Mouse (Mus musculus) MEL (cell line): ENCODE results near the gene Dnajb1.

Source experiments
- CTCF ChIP-seq, 3 experiments: IDR thresholded peaks in 2 of 3; conservative IDR thresholded peaks in 1 of 3; 2 replicates each; pipeline ENCODE4 v1.5.1; 2011 to 2012; ENCODE audit warnings: low read length in 3 of 3, low read depth in 2 of 3, mild to moderate bottlenecking in 2 of 3, improper control_type of control experiment in 1 of 3, inconsistent platforms in 1 of 3, mixed read lengths in 1 of 3, moderate library complexity in 1 of 3; ENCODE audit not compliant: control insufficient read depth in 1 of 3, insufficient read depth in 1 of 3, poor library complexity in 1 of 3, severe bottlenecking in 1 of 3
- EP300 ChIP-seq, 2 experiments: IDR thresholded peaks; 2 replicates each; pipeline ENCODE4 v1.6.1; 2011; ENCODE audit warnings: improper control_type of control experiment in 2 of 2, low read length in 2 of 2, low read depth in 1 of 2, mild to moderate bottlenecking in 1 of 2
- GATA1 ChIP-seq: IDR thresholded peaks from 2 replicates; pipeline ENCODE4 v1.6.1; 2011; ENCODE audit warnings: low read depth, low read length, improper control_type of control experiment
- HCFC1 ChIP-seq: IDR thresholded peaks from 2 replicates; pipeline ENCODE4 v1.6.1; 2012; ENCODE audit warnings: low read depth, mild to moderate bottlenecking, inconsistent platforms, low read length, improper control_type of control experiment, moderate library complexity
- NELFE ChIP-seq: IDR thresholded peaks from 2 replicates; pipeline ENCODE4 v1.6.1; 2011; ENCODE audit warnings: low read depth, low read length, improper control_type of control experiment
- POLR2A ChIP-seq, 2 experiments: IDR thresholded peaks; 2 replicates each; pipeline ENCODE4 v1.6.1; 2011 to 2012; ENCODE audit warnings: low read length in 2 of 2, mild to moderate bottlenecking in 2 of 2, control low read depth in 1 of 2, improper control_type of control experiment in 1 of 2, low read depth in 1 of 2, moderate library complexity in 1 of 2; ENCODE audit not compliant: control insufficient read depth in 1 of 2, insufficient read depth in 1 of 2, poor library complexity in 1 of 2
- POLR2AphosphoS2 ChIP-seq: IDR thresholded peaks from 2 replicates; pipeline ENCODE4 v1.6.1; 2011; ENCODE audit warnings: low read length, improper control_type of control experiment
- RCOR1 ChIP-seq: IDR thresholded peaks from 2 replicates; pipeline ENCODE4 v1.6.1; 2012; ENCODE audit warnings: low read depth, mild to moderate bottlenecking, inconsistent platforms, low read length, improper control_type of control experiment
- TBP ChIP-seq: IDR thresholded peaks from 2 replicates; pipeline ENCODE4 v1.8.0; 2011; ENCODE audit warnings: low read depth, low read length, improper control_type of control experiment
- UBTF ChIP-seq: IDR thresholded peaks from 2 replicates; pipeline ENCODE4 v1.6.1; 2012; ENCODE audit warnings: low read depth, mild to moderate bottlenecking, inconsistent platforms, low read length, improper control_type of control experiment, moderate library complexity, borderline replicate concordance; ENCODE audit not compliant: insufficient read depth

- no peak for TF ChIP-seq POLR2A (IDR thresholded peaks at IDR 0.05; ENCODE audit: control insufficient read depth in 1 of 2, insufficient read depth in 1 of 2, low read depth in 1 of 2, low read length in 2 of 2, poor library complexity in 1 of 2)
- TF ChIP-seq CTCF (IDR thresholded peaks at IDR 0.05 in 2 of 3, conservative IDR thresholded peaks at IDR 0.05 in 1 of 3; ENCODE audit: control insufficient read depth in 1 of 3, insufficient read depth in 1 of 3, low read depth in 2 of 3, low read length in 3 of 3, poor library complexity in 1 of 3, severe bottlenecking in 1 of 3): no peak
- TF ChIP-seq UBTF: no peak
- TF ChIP-seq RCOR1: no peak
- TF ChIP-seq TBP: no peak
- no peak for TF ChIP-seq POLR2AphosphoS2
- TF ChIP-seq EP300 (IDR thresholded peaks at IDR 0.05; ENCODE audit: low read depth in 1 of 2, low read length in 2 of 2): no peak
- TF ChIP-seq GATA1: no peak
- no peak for TF ChIP-seq HCFC1
- TF ChIP-seq NELFE: no peak
Observed at GRCm38 (mm10) chr8:83609547-83610180, 1.7 kb downstream of the Dnajb1 start.
